Mouse (Mus musculus) inflammation-experienced regulatory T-cells, adult 6 months (primary cell): ENCODE data around the gene Prrt1. TPM values are rescaled to one million over a fixed set of nuclear protein-coding genes. Genes with fewer than 3 reads are reported as not detected.

Source experiments
- ATAC-seq: one replicate; pipeline ENCODE4 v1.8.0; 2017
- polyA plus RNA-seq, 3 experiments: library from polyadenylated mRNA; unstranded; fragments of 100-300 nt; shearing (Covaris generic); gene quantifications; one replicate each; pipeline ENCODE4 v1.2.1; 2017

The Prrt1 gene
- polyA plus RNA-seq, result 1 to 10 TPM in 2 of 3 experiments, under 1 TPM in 1; 0.79 to 4.0 (median 3.7) TPM

GRCm38 (mm10) chr17:34629221-34629751 is at the start of gene Prrt1:
Prrt1 (plus strand) TSS chr17:34629533.
- no peak for ATAC-seq

DNA sequence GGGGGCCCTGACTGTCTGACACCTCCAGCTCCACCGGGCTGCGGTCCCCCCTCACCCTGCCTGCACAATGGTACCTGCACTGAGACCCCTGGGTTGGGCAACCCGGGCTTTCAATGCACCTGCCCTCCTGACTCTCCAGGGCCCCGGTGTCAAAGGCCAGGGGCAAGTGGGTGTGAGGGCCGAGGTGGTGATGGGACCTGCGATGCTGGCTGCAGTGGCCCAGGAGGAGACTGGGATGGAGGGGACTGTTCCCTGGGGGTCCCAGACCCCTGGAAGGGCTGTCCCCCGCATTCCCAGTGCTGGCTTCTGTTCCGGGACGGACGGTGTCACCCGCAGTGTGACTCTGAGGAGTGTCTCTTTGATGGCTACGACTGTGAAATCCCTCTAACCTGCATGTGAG is 46.8 kb upstream of the Prrt1 start:
- no peak for ATAC-seq

GRCm38 (mm10) chr17:34583397-34583796 is 45.9 kb upstream of the Prrt1 start:
- ATAC-seq, result no peak

DNA sequence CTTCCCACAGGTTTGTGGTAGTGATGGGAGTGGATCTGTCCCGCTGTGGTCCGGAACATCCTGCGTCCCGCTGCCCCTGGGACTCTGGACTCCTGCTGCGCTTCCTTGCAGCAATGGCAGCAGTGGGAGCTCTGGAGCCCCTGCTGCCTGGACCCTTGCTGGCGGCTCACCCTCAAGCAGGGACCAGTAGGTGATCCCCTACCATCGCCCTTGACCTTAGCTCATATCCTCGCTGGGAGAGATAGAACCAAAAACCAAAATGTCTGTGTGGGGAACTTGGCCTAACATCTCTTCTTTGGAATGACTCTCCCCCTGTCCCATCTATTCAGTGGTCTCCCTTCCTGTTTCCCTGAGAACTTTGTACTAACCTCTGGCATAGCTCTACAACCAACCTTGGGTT is 45.5 kb upstream of the Prrt1 start:
- no peak for ATAC-seq

GRCm38 (mm10) chr17:34585121-34585520 is 44.2 kb upstream of the Prrt1 start:
- no peak for ATAC-seq

- no peak for ATAC-seq
These were observed 43.2 kb upstream of the Prrt1 start for GRCm38 (mm10) chr17:34585877-34586771.

DNA sequence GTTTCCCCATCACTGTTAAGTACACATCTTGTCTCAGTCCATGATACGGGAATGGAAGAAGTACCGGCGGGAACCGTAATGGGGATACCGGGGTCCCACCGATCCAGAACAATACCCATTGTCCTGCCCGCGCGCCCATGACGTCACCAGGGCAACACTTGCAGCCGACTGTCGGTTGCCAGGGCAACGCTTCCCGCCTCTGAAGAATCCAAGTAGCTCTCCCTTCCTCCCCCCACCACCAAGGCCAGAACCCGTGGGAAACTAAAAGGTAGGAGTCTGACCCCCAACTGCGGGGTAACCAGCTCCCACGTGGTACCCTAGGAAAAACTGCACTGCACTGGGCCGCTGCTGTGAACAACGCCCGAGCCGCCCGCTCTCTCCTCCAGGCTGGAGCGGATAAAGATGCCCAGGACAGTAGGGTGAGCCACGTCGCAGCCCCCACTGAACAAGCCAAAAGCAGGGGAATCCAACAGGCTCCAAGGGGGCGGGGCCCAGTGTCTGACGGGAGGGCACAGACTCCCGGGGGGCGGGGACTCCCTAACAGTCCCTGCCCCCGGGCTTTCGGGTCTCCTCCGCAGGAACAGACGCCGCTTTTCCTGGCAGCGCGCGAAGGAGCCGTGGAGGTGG is 42.4 kb upstream of the Prrt1 start:
- ATAC-seq, result peak; percentile 62

DNA sequence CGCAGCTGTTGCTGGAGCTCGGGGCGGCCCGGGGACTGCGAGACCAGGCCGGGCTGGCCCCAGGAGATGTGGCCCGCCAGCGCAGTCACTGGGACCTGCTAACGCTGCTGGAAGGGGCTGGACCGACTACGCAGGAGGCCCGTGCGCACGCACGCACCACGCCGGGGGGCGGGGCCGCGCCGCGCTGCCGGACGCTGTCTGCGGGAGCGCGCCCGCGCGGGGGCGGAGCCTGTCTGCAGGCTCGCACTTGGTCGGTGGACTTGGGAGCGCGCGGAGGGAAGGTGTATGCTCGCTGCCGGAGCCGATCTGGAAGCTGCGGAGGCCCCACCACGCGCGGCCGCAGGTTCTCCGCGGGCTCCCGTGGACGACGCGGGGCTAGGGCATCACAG is 41.9 kb upstream of the Prrt1 start:
- peak; percentile 76 for ATAC-seq

DNA sequence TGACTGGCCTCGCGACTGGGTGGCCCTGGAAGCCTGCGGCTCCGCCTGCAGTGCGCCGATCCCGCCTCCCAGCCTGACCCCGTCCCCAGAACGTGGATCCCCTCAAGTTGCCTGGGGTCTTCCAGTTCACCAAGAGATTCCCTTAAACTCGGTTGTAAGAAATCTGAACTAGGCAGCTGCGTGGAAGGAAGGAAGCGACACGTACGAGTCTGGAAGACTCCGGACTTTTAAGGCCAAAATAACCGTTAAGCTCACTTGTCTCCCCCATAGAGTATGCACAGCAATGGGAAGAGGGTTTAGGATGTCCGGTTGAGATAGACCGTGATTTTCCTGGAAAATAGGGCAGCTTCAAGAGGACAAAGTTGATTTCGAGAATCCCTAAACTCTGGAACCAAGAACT is 41.5 kb upstream of the Prrt1 start:
- no peak for ATAC-seq

- ATAC-seq, result no peak
These were observed 40.6 kb upstream of the Prrt1 start for GRCm38 (mm10) chr17:34588767-34589166.

GRCm38 (mm10) chr17:34589206-34589605 is 40.1 kb upstream of the Prrt1 start:
- no peak for ATAC-seq

GRCm38 (mm10) chr17:34589681-34590101 is 39.6 kb upstream of the Prrt1 start, which contains the start of gene Gpsm3:
Gpsm3 (plus strand) TSS chr17:34589806.
- peak; percentile 50 for ATAC-seq

DNA sequence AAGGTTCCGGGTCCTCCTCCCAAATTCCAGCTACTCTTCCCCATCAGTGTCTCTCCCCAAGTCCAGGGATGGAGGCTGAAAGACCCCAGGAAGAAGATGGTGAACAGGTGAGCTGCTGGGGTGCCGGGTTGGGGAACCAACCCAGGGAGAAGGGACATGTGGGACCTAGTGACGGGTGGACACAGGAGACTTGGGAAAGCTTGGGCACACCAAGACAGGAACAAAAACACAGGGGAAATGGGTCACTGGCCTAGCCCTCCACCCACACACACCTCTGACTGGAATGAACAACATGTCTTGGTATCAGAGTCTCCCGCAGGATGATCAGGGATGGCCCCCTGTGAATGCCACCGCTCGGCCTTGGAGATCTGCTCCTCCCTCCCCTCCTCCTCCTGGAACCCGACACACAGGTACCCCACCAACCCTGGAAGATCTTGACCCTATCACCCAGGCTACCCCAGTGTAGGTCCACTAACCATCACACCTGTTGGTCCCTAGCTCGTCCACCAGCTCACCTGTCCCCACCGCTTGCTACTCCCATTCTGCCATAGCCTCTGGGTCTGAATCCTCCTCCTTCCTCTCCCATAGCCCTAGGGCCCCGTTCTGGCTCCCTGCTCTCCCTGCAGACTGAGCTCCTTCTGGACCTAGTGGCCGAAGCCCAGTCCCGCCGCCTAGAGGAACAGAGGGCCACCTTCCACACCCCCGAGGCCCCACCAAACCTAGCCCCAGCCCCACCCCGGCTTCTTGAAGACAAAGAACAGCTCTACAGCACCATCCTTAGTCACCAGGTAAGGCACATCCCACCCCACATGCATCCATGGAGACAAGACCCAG is 39.0 kb upstream of the Prrt1 start:
- no peak for ATAC-seq

DNA sequence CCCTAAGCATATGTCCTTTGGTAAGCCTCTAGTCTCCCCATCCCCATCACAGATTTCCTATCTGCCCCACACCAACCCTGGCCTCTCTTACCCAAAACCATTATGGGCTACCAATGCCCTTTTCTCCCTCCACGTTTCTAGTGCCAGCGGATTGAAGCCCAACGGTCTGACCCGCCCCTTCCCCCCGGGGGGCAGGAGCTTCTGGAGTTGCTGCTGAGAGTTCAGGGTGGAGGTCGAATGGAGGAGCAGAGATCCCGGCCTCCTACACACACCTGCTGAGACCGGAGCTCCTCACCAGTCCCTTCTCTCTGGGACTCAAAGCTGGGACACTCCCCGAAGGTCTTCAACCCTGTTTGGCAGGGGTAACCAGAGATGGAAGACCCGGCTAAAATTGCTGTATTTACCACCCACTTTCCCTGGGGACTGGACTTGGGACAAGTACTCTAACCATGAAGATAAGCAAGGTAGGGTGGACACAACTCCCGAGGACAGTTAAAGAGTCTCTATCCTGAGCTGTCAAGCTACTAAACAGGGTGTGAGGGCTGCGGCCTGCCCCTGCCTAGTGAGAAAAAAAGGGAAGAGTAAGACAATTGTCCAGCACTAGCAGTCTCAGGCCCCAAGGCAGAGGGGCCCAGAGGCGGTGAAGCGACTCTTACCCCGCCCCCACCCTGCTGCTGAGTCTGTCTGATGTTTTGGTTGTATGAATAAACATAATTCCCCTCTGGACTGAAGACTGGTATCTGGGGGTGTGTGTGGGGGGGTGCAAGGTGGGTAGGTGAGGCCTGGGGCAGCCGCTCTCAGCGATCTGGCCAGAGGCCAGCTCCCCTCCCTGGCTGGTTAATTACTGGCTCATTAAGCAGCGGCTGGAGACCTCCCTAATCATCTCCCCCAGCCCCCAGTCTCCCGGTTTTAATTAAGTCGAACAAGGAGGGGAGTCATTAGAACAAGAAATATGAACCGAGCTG is 38.0 kb upstream of the Prrt1 start, which contains the start of gene Pbx2:
Gene Pbx2 (plus strand): TSS at position 238 of the 965 bp plus-strand sequence.
- no peak for ATAC-seq

GRCm38 (mm10) chr17:34591994-34592375 is 37.3 kb upstream of the Prrt1 start:
- ATAC-seq, result peak; percentile 51

- ATAC-seq, result no peak
These were observed 36.5 kb upstream of the Prrt1 start for GRCm38 (mm10) chr17:34592581-34593549.

GRCm38 (mm10) chr17:34593752-34594525 is 35.4 kb upstream of the Prrt1 start:
- no peak for ATAC-seq

DNA sequence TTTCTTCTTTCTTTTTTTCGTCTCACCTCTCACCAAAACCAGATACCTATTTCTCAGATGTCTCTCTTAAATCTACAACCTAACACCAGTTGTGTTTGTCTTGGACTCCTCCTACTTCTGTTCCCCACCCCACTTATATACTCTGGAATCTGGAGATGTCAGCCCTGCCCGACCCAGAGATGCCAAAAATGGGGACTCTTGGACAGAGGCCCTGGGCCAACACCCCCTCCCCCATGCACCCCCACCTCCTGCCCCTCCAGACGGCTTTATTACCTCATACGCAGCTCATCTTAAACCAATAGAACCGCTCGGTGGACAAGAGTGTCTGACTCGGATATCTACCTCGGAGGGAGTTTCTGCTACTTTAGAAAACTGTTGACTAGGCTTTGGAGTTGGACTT is 33.2 kb upstream of the Prrt1 start:
- no peak for ATAC-seq

DNA sequence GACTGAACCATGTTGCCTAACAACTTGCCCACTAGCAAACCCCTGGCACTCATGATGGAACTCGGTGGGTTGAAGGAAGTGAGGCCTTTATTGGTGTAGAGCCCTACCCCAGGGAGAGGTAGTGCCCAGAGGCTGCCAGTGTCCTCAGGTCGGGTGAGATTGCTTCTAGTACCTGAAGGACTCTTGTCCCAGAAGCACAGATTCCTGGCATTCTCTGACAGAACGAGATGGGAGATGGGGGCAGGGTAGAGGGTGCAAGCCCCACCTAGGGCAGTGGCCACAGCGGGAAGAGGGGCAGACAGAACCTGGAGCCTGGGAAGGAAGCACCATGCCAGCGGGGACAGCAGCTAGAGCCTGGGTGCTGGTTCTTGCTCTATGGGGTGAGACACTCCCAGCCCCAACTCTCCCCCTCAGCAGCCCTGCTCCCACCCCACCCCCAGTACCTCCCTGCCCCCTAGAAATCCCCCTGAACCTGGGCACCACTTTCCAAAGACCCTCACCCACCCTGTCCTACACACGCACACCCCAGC is 31.7 kb upstream of the Prrt1 start, which contains the start of gene Ager:
Gene Ager (plus strand): TSS at position 297 of the 530 bp plus-strand sequence.
- no peak for ATAC-seq
